In genomic region chr2:16450838-16451665, GRCm38 (mm10) we compare ENCODE assay signal across 9 mouse cellular contexts.
DNase-seq lines count a peak whose midpoint lies in the region; ATAC-seq lines count a peak whose summit lies in the region.
"Had no signal": no experiment of that assay in that cellular context is flagged by ENCODE, and none has a peak within 500 bp of the region (broad histone marks: within the 10 kb centered on the region; RNA-seq: fewer than 3 reads in every experiment).

No protein-coding gene starts in this region.

- 24% methylated on average over 7 of the region's 7 CpGs for WGBS in embryonic facial prominence, embryonic 13.5 days
- WGBS in neural tube, embryonic 13.5 days = 27% methylated on average over 7 of the region's 7 CpGs

- peaks cover 10% of the 10 kb centered on the region for H3K4me1 ChIP-seq in embryonic facial prominence, embryonic 13.5 days
- peaks cover 21% of the 10 kb centered on the region for H3K4me1 ChIP-seq in neural tube, embryonic 13.5 days (replicated peaks)

- H3K36me3 ChIP-seq in embryonic facial prominence, embryonic 13.5 days = no peaks in the 10 kb centered on the region
- no peaks in the 10 kb centered on the region for H3K36me3 ChIP-seq in neural tube, embryonic 13.5 days
- H3K36me3 ChIP-seq: heart, embryonic 13.5 days had no signal

- DNase-seq in adrenal gland, adult 18-20 months (ENCODE audit: low spot score in 2 of 2) = peak; percentile 37 to 39
- DNase-seq in heart, postnatal 14 days = peak; percentile 57 to 67
- DNase-seq in kidney, postnatal 36 days = peak; percentile 73 to 74
- no peak for DNase-seq in T-cell, adult 2 months (ENCODE audit: low spot score)
- DNase-seq in layer of hippocampus, adult 11-12 months (ENCODE audit: low spot score) = no peak
- DNase-seq in B cell, adult 2 months = no peak

- peak; percentile 62 for ATAC-seq in embryonic facial prominence, embryonic 13.5 days (ENCODE audit: insufficient number of reproducible peaks, insufficient read depth, low FRiP score, low TSS enrichment, low read depth)
- peak; percentile 86 for ATAC-seq in neural tube, embryonic 13.5 days (ENCODE audit: low read depth)

- intact Hi-C loops in heart, postnatal 14 days (cut with DNase I) = no loop called here

- no peaks in the 10 kb centered on the region for H3K9me3 ChIP-seq in embryonic facial prominence, embryonic 13.5 days
- H3K9me3 ChIP-seq in neural tube, embryonic 13.5 days = peaks cover 3% of the 10 kb centered on the region; the same call in 1 of the 2 replicates

- H3K9ac ChIP-seq in embryonic facial prominence, embryonic 13.5 days = no peak overlapping the region
- no peak overlapping the region for H3K9ac ChIP-seq in neural tube, embryonic 13.5 days
- H3K9ac ChIP-seq: heart, embryonic 13.5 days had no signal

- peak overlapping the region; percentile 19 for H3K4me2 ChIP-seq in embryonic facial prominence, embryonic 13.5 days
- H3K4me2 ChIP-seq in neural tube, embryonic 13.5 days = no peak overlapping the region
- H3K4me2 ChIP-seq: heart, embryonic 13.5 days had no signal

- H3K27me3 ChIP-seq in embryonic facial prominence, embryonic 13.5 days = no peaks in the 10 kb centered on the region
- H3K27me3 ChIP-seq in neural tube, embryonic 13.5 days = no peaks in the 10 kb centered on the region
- H3K27me3 ChIP-seq: heart, embryonic 13.5 days had no signal

- peak overlapping the region; percentile 22 for H3K27ac ChIP-seq in embryonic facial prominence, embryonic 13.5 days
- H3K27ac ChIP-seq in neural tube, embryonic 13.5 days (replicated peaks) = peak overlapping the region; percentile 6; the same call in 1 of the 2 replicates
- H3K27ac ChIP-seq: heart, embryonic 13.5 days had no signal

- no peak overlapping the region for H3K4me3 ChIP-seq in embryonic facial prominence, embryonic 13.5 days
- H3K4me3 ChIP-seq in neural tube, embryonic 13.5 days = no peak overlapping the region
- H3K4me3 ChIP-seq: heart, embryonic 13.5 days had no signal

Comparison
In these comparisons a context has a peak if more than half of its experiments do, and no peak if none do; other contexts are left out.
1. DNase-seq: peak in adrenal gland, adult 18-20 months (2 of 2), heart, postnatal 14 days (2 of 2) and kidney, postnatal 36 days (2 of 2); none in T-cell, adult 2 months (single experiment), layer of hippocampus, adult 11-12 months (single experiment) and B cell, adult 2 months (0 of 2).